In the genomic region with DNA sequence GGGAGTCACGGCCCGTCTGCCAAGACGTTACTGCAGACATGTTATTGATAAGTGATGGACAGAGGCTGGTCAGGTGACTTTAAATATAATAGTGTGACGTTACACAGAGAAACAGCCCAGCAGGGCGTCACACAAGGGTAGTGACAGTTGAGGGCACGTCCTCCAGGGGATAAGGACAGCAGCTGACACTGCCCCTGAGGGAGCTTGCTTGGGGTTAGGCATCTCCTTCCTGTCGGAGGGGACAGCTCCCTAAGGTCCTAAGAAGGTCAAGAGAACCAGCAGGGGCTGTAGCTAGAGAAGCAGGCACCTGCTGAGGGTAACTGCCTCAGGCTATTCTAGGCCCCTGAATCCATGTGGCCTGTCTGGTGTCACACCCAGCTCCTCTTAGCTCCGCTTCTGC, we compare ENCODE assay signal across 17 mouse cellular contexts. TPM values are rescaled to one million over a fixed set of nuclear protein-coding genes. Genes with fewer than 3 reads are reported as not detected.
A peak's percentile ranks its signal among the peaks of the same experiment; 100 is the strongest.
DNase-seq lines count a peak whose midpoint lies in the region; ATAC-seq lines count a peak whose summit lies in the region.
"Had no signal": no experiment of that assay in that cellular context is flagged by ENCODE, and none has a peak within 500 bp of the region (broad histone marks: within the 10 kb centered on the region; RNA-seq: fewer than 3 reads in every experiment).

No protein-coding gene starts in this region.

- H3K4me2 ChIP-seq in forebrain, embryonic 15.5 days (replicated peaks), result no peak overlapping the region
- no peak overlapping the region for H3K4me2 ChIP-seq in liver, embryonic 16.5 days (ENCODE audit: low read depth, low read length)
- no peak overlapping the region for H3K4me2 ChIP-seq in neural tube, embryonic 11.5 days (ENCODE audit: low read depth)
- H3K4me2 ChIP-seq: heart, embryonic 13.5 days; hindbrain, embryonic 13.5 days had no signal

- no peak for DNase-seq in forebrain, embryonic 10.5 days (ENCODE audit: extremely low spot score, low spot score)
- no peak for DNase-seq in liver
- DNase-seq in neural tube, embryonic 11.5 days (ENCODE audit: low spot score), result peak; percentile 9
- DNase-seq in neural tube, embryonic 10.5 days (ENCODE audit: extremely low spot score, low spot score), result no peak
- DNase-seq in splenic B cell, adult 2 months (ENCODE audit: low read depth, low spot score), result peak; percentile 59
- no peak for DNase-seq in adrenal gland, postnatal 4 days (ENCODE audit: low spot score in 2 of 2)
- DNase-seq: adrenal gland, postnatal 14 days; cerebellum, postnatal 10 days; gastrocnemius, postnatal 25 days; heart, postnatal 4 days had no signal

- H3K36me3 ChIP-seq in forebrain, embryonic 15.5 days, result peaks cover 88% of the 10 kb centered on the region
- H3K36me3 ChIP-seq in forebrain, embryonic 10.5 days (replicated peaks), result peaks cover 100% of the 10 kb centered on the region
- H3K36me3 ChIP-seq in liver, embryonic 16.5 days (ENCODE audit: control insufficient read depth, insufficient read depth), result peaks cover 100% of the 10 kb centered on the region
- H3K36me3 ChIP-seq in neural tube, embryonic 11.5 days (ENCODE audit: control insufficient read depth, insufficient read depth, low read length), result peaks cover 56% of the 10 kb centered on the region
- H3K36me3 ChIP-seq in splenic B cell, adult 2 months (ENCODE audit: control insufficient read depth, insufficient read depth, low read length, poor library complexity, severe bottlenecking), result peaks cover 45% of the 10 kb centered on the region

- no peaks in the 10 kb centered on the region for H3K9me3 ChIP-seq in forebrain, embryonic 15.5 days
- peaks cover 12% of the 10 kb centered on the region; the same call in 1 of the 2 replicates for H3K9me3 ChIP-seq in forebrain, embryonic 10.5 days
- H3K9me3 ChIP-seq in liver, embryonic 16.5 days (replicated peaks; ENCODE audit: control insufficient read depth, low read length), result no peaks in the 10 kb centered on the region
- H3K9me3 ChIP-seq in neural tube, embryonic 11.5 days (ENCODE audit: control insufficient read depth, low read length), result no peaks in the 10 kb centered on the region
- H3K9me3 ChIP-seq: heart, embryonic 13.5 days; hindbrain, embryonic 13.5 days had no signal

- peaks cover 13% of the 10 kb centered on the region for H3K4me1 ChIP-seq in forebrain, embryonic 15.5 days
- H3K4me1 ChIP-seq in forebrain, embryonic 10.5 days, result peaks cover 76% of the 10 kb centered on the region
- H3K4me1 ChIP-seq in liver, embryonic 16.5 days (ENCODE audit: control insufficient read depth, low read depth, low read length), result peaks cover 8% of the 10 kb centered on the region
- H3K4me1 ChIP-seq in neural tube, embryonic 11.5 days (ENCODE audit: control insufficient read depth, insufficient read depth, low read length), result peaks cover 4% of the 10 kb centered on the region

- no peak for ATAC-seq in forebrain, embryonic 15.5 days (replicated peaks)
- ATAC-seq in liver, embryonic 16.5 days (ENCODE audit: low read depth), result no peak
- ATAC-seq in neural tube, embryonic 11.5 days (ENCODE audit: insufficient read depth, low FRiP score, low TSS enrichment), result no peak
- ATAC-seq: activated CD4-positive, CD25-positive, alpha-beta regulatory T cell, adult 4 months; forebrain, embryonic 16.5 days had no signal

- no peaks in the 10 kb centered on the region for H3K27me3 ChIP-seq in forebrain, embryonic 15.5 days
- 0 out of 2 replicates have a peak, but pooled peaks cover 1% of the 10 kb centered on the region for H3K27me3 ChIP-seq in forebrain, embryonic 10.5 days (ENCODE audit: poor library complexity, severe bottlenecking)
- H3K27me3 ChIP-seq in liver, embryonic 16.5 days (ENCODE audit: control insufficient read depth, insufficient read depth, low read depth, low read length), result no peaks in the 10 kb centered on the region
- no peaks in the 10 kb centered on the region for H3K27me3 ChIP-seq in neural tube, embryonic 11.5 days (ENCODE audit: control insufficient read depth, insufficient read depth, low read length)
- no peaks in the 10 kb centered on the region for H3K27me3 ChIP-seq in splenic B cell, adult 2 months (ENCODE audit: control insufficient read depth, insufficient read depth, low read length, poor library complexity, severe bottlenecking)
- H3K27me3 ChIP-seq: heart, embryonic 13.5 days; hindbrain, embryonic 13.5 days had no signal

- 0 out of 2 replicates have a peak overlapping the region, but pooled peaks have one; percentile 20 for H3K27ac ChIP-seq in forebrain, embryonic 15.5 days (replicated peaks)
- no peak overlapping the region for H3K27ac ChIP-seq in forebrain, embryonic 10.5 days
- H3K27ac ChIP-seq in liver, embryonic 16.5 days (ENCODE audit: low read length), result peak overlapping the region; percentile 50; the same call in 1 of the 2 replicates
- no peak overlapping the region for H3K27ac ChIP-seq in neural tube, embryonic 11.5 days (ENCODE audit: low read depth, low read length)
- H3K27ac ChIP-seq: heart, embryonic 13.5 days had no signal

- 84% methylated on average over 8 of the region's 8 CpGs for WGBS in forebrain, embryonic 15.5 days
- 87% methylated on average over 8 of the region's 8 CpGs for WGBS in forebrain, embryonic 10.5 days
- WGBS in liver, embryonic 16.5 days (ENCODE audit: insufficient replicate concordance), result 84% methylated on average over 8 of the region's 8 CpGs
- 82% methylated on average over 8 of the region's 8 CpGs for WGBS in neural tube, embryonic 11.5 days

- H3K4me3 ChIP-seq in forebrain, embryonic 15.5 days, result no peak overlapping the region
- H3K4me3 ChIP-seq in forebrain, embryonic 10.5 days, result no peak overlapping the region
- H3K4me3 ChIP-seq in liver, embryonic 16.5 days (ENCODE audit: low read depth, low read length), result no peak overlapping the region
- no peak overlapping the region for H3K4me3 ChIP-seq in neural tube, embryonic 11.5 days (ENCODE audit: low read depth, low read length)
- H3K4me3 ChIP-seq: embryonic facial prominence, embryonic 10.5 days; heart, embryonic 13.5 days; hindbrain, embryonic 13.5 days had no signal

- H3K9ac ChIP-seq in forebrain, embryonic 15.5 days (replicated peaks), result no peak overlapping the region
- no peak overlapping the region for H3K9ac ChIP-seq in liver, embryonic 16.5 days (ENCODE audit: low read depth, low read length)
- no peak overlapping the region for H3K9ac ChIP-seq in neural tube, embryonic 11.5 days (ENCODE audit: low read length)
- H3K9ac ChIP-seq: hindbrain, embryonic 13.5 days had no signal

RNA-seq across cellular contexts. Expression of a gene that starts 17.5 kb away (rescaled TPM):
- 27.1 and 34.2 TPM in 2 replicates for polyA plus RNA-seq in forebrain, embryonic 15.5 days (2015; fragmentation: Nextera tagmentation; extraction: Ambion mirVana)
- polyA plus RNA-seq in forebrain, embryonic 10.5 days (2016; fragmentation: Nextera tagmentation; extraction: Ambion mirVana), result 154 and 158 TPM in 2 replicates
- 40.6 and 43.3 TPM in 2 replicates for polyA plus RNA-seq in liver, embryonic 16.5 days (2015; fragmentation: Nextera tagmentation; extraction: Ambion mirVana)
- 101 and 109 TPM in 2 replicates for polyA plus RNA-seq in neural tube, embryonic 11.5 days (2014; fragmentation: Nextera tagmentation; extraction: Ambion mirVana)
- total RNA-seq in adrenal gland, postnatal 4 days (2021), result 10 to 100 TPM; 36.6 to 39.3 TPM

Comparison
In these comparisons a context has a peak if more than half of its experiments do, and no peak if none do; other contexts are left out.
1. H3K27ac ChIP-seq: peak in forebrain, embryonic 15.5 days (single experiment) and liver, embryonic 16.5 days (single experiment); none in forebrain, embryonic 10.5 days (single experiment) and neural tube, embryonic 11.5 days (single experiment).
2. DNase-seq: peak in neural tube, embryonic 11.5 days (single experiment) and splenic B cell, adult 2 months (single experiment); none in forebrain, embryonic 10.5 days (single experiment), liver (single experiment), neural tube, embryonic 10.5 days (single experiment) and adrenal gland, postnatal 4 days (0 of 2).